43 mouse cellular contexts compared by ENCODE assay signal in genomic region chr9:39152401-39152800, GRCm38 (mm10). TPM values are rescaled to one million over a fixed set of nuclear protein-coding genes. Genes with fewer than 3 reads are reported as not detected.
"Had no signal": no experiment of that assay in that cellular context is flagged by ENCODE, and none has a peak within 500 bp of the region (broad histone marks: within the 10 kb centered on the region; RNA-seq: fewer than 3 reads in every experiment).

No protein-coding gene starts in this region.

- H3K9ac ChIP-seq: heart, embryonic 12.5 days; hindbrain, embryonic 12.5 days; hindbrain, embryonic 14.5 days; intestine, embryonic 15.5 days; limb, embryonic 13.5 days; limb, embryonic 15.5 days; liver, embryonic 12.5 days; liver, embryonic 14.5 days had no signal

- H3K9me3 ChIP-seq: heart, embryonic 10.5 days; hindbrain, embryonic 12.5 days; intestine, embryonic 15.5 days; limb, embryonic 13.5 days; limb, embryonic 15.5 days; liver, embryonic 12.5 days had no signal

- H3K27me3 ChIP-seq: heart, embryonic 12.5 days; hindbrain, embryonic 12.5 days; intestine, embryonic 15.5 days; limb, embryonic 13.5 days; limb, embryonic 15.5 days; liver, embryonic 12.5 days had no signal

- H3K27ac ChIP-seq: gastrocnemius, adult 2 months; heart, embryonic 10.5 days; hindbrain, embryonic 12.5 days; hindbrain, embryonic 14.5 days; intestine, embryonic 15.5 days; kidney, postnatal 0 days; limb, embryonic 13.5 days; limb, embryonic 15.5 days; liver, embryonic 12.5 days; liver, embryonic 14.5 days had no signal

- DNase-seq: gastrocnemius, adult 2 months; gastrocnemius, postnatal 10 days; gastrocnemius, postnatal 25 days; heart, adult 18-20 months; heart, postnatal 10 days; heart, postnatal 36 days; kidney, adult 18-20 months; kidney, adult 8-10 months; kidney, postnatal 14 days; kidney, postnatal 36 days; layer of hippocampus, adult 9-11 months; layer of hippocampus, postnatal 36 days; left cerebral cortex, postnatal 4 days had no signal

- H3K4me3 ChIP-seq: gastrocnemius, adult 2 months; heart, embryonic 10.5 days; heart, embryonic 12.5 days; hindbrain, embryonic 12.5 days; intestine, embryonic 15.5 days; limb, embryonic 13.5 days; limb, embryonic 15.5 days; liver, embryonic 12.5 days had no signal

- H3K36me3 ChIP-seq: heart, embryonic 10.5 days; heart, embryonic 12.5 days; hindbrain, embryonic 12.5 days; intestine, embryonic 15.5 days; limb, embryonic 13.5 days; limb, embryonic 15.5 days; liver, embryonic 12.5 days had no signal

- H3K4me1 ChIP-seq: heart, embryonic 10.5 days; heart, embryonic 12.5 days; hindbrain, embryonic 12.5 days; intestine, embryonic 15.5 days; limb, embryonic 13.5 days; limb, embryonic 15.5 days; liver, embryonic 12.5 days had no signal

RNA-seq across cellular contexts. Expression of gene Olfr943, which starts 13.7 kb away (rescaled TPM):
- total RNA-seq: gastrocnemius, adult 2 months; gastrocnemius, postnatal 10 days; gastrocnemius, postnatal 25 days; heart, adult 18-20 months; heart, adult 8-10 months; heart, postnatal 10 days; heart, postnatal 36 days; hematopoietic stem cell, adult 5-6 weeks; layer of hippocampus, adult 18-20 months; layer of hippocampus, adult 8-10 months; layer of hippocampus, postnatal 14 days; layer of hippocampus, postnatal 36 days; left cerebral cortex, adult 18-20 months; left cerebral cortex, adult 8-10 months; left cerebral cortex, postnatal 10 days; left cerebral cortex, postnatal 25 days; left cerebral cortex, postnatal 4 days; liver, adult 2 months had no signal
- polyA plus RNA-seq: gonadal fat pad, adult 2 months; heart, embryonic 10.5 days; heart, embryonic 12.5 days; heart, embryonic 14.5 days; heart, embryonic 16.5 days; hindbrain, embryonic 12.5 days; hindbrain, embryonic 14.5 days; hindbrain, embryonic 16.5 days; intestine, embryonic 15.5 days; intestine, postnatal 0 days; kidney, embryonic 14.5 days; kidney, postnatal 0 days; large intestine, adult 2 months; limb, embryonic 11.5 days; limb, embryonic 13.5 days; limb, embryonic 15.5 days; liver, adult 2 months; liver, embryonic 12.5 days; liver, embryonic 14.5 days; liver, embryonic 16.5 days had no signal

RNA-seq across cellular contexts. Expression of gene Olfr27, which starts 24.5 kb away (rescaled TPM):
- total RNA-seq: gastrocnemius, adult 2 months; gastrocnemius, postnatal 10 days; gastrocnemius, postnatal 25 days; heart, adult 18-20 months; heart, adult 8-10 months; heart, postnatal 10 days; heart, postnatal 36 days; hematopoietic stem cell, adult 5-6 weeks; layer of hippocampus, adult 18-20 months; layer of hippocampus, adult 8-10 months; layer of hippocampus, postnatal 14 days; layer of hippocampus, postnatal 36 days; left cerebral cortex, adult 18-20 months; left cerebral cortex, adult 8-10 months; left cerebral cortex, postnatal 10 days; left cerebral cortex, postnatal 25 days; left cerebral cortex, postnatal 4 days; liver, adult 2 months had no signal
- polyA plus RNA-seq: gonadal fat pad, adult 2 months; heart, embryonic 10.5 days; heart, embryonic 12.5 days; heart, embryonic 14.5 days; heart, embryonic 16.5 days; hindbrain, embryonic 12.5 days; hindbrain, embryonic 14.5 days; hindbrain, embryonic 16.5 days; inflammation-experienced regulatory T-cells, adult 6 months; intestine, embryonic 15.5 days; intestine, postnatal 0 days; kidney, embryonic 14.5 days; kidney, postnatal 0 days; large intestine, adult 2 months; limb, embryonic 11.5 days; limb, embryonic 13.5 days; limb, embryonic 15.5 days; liver, adult 2 months; liver, embryonic 12.5 days; liver, embryonic 14.5 days; liver, embryonic 16.5 days had no signal

RNA-seq across cellular contexts. Expression of gene Olfr944, which starts 49.3 kb away (rescaled TPM):
- total RNA-seq: gastrocnemius, adult 2 months; gastrocnemius, postnatal 10 days; gastrocnemius, postnatal 25 days; heart, adult 18-20 months; heart, adult 8-10 months; heart, postnatal 10 days; heart, postnatal 36 days; hematopoietic stem cell, adult 5-6 weeks; layer of hippocampus, adult 18-20 months; layer of hippocampus, adult 8-10 months; layer of hippocampus, postnatal 14 days; layer of hippocampus, postnatal 36 days; left cerebral cortex, adult 18-20 months; left cerebral cortex, adult 8-10 months; left cerebral cortex, postnatal 10 days; left cerebral cortex, postnatal 25 days; left cerebral cortex, postnatal 4 days; liver, adult 2 months had no signal
- polyA plus RNA-seq: gonadal fat pad, adult 2 months; heart, embryonic 10.5 days; heart, embryonic 12.5 days; heart, embryonic 14.5 days; heart, embryonic 16.5 days; hindbrain, embryonic 12.5 days; hindbrain, embryonic 14.5 days; hindbrain, embryonic 16.5 days; inflammation-experienced regulatory T-cells, adult 6 months; intestine, embryonic 15.5 days; intestine, postnatal 0 days; kidney, embryonic 14.5 days; kidney, postnatal 0 days; large intestine, adult 2 months; limb, embryonic 11.5 days; limb, embryonic 13.5 days; limb, embryonic 15.5 days; liver, adult 2 months; liver, embryonic 12.5 days; liver, embryonic 14.5 days; liver, embryonic 16.5 days had no signal
